Mouse (Mus musculus): Measurements from ENCODE around the gene Nrde2.

DNA sequence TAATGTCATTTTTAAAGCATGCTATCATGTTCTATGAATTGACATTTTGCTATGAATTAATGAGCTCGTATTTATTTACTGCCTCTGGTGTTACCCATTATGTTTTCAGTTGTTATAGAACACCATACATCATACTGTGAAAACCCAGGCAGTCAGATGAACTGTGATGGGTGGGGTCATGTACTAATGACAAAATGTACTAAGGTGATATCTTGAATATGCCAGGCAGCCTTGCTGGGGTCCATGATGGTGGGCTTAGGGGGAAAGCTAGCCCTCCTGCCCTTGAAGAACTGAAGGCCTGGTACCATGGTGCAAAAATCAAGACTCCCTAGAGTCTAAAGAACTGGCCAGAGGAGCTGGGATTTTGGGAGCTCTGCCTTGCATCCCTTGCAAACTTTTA lies 8.0 kb upstream of the Nrde2 start:
- TF ChIP-seq CTCF (IDR thresholded peaks at IDR 0.05; ENCODE audit: extremely low read depth, insufficient read depth, insufficient read length, insufficient replicate concordance) = no peak
- TF ChIP-seq POLR2A (IDR thresholded peaks at IDR 0.05; ENCODE audit: low read depth, low read length) = no peak
